Mouse (Mus musculus): ENCODE data around the gene Olfr263. TPM values are rescaled to one million over a fixed set of nuclear protein-coding genes. Genes with fewer than 3 reads are reported as not detected.

The Olfr263 gene
- polyA plus RNA-seq, 1 experiment from 2014 or later: not detected

DNA sequence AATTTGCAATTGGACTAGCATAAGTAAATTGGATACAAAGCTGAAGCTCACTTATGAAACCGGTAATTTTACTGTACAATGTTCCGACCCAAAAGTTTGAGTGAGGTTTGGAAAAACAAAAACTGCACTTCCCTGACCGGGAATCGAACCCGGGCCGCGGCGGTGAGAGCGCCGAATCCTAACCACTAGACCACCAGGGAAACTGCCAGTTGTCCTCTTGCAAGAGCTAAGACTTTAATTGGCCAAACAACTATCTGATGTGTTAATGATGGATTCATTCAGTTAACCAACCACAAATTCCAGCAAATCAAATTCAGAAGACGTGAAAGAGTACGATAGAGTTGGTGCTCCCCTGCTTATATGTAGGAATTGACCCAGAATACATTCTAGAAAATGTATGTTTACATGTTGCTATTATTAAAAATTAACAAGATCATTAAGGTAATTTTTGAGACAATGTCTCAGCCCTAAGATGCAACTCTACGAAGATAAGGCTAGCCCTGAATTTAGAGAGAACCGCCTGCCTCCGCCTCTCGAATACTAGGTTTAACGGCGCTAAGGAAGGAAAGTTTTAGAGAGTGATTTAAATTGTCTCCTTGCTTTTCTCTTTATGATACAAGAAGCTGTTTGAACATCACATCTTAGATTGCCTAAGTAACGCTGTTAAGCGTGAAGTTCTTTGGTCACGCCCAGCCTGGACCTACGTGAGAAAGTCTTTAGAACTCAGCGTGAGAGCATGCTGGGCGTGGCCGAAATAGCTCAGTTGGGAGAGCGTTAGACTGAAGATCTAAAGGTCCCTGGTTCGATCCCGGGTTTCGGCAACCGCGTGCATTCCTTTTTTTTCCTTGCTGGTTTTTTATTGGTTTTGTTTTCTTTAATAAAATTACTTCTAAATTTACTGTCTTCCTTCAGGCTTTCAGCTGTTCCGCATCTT lies 31.5 kb downstream of the Olfr263 start:
- TF ChIP-seq CTCF (IDR thresholded peaks at IDR 0.05; ENCODE audit: low read depth): no peak
- TF ChIP-seq EP300 (IDR thresholded peaks at IDR 0.05; ENCODE audit: low read depth): peak; percentile 39; the same call in 1 of the 2 replicates
- peak overlapping the region; percentile 90 for H3K4me2 ChIP-seq (ENCODE audit: low read depth, low read length)
- H3K4me3 ChIP-seq (ENCODE audit: low read depth, low read length): peak overlapping the region; percentile 61
- no peaks in the 10 kb centered on the region for H3K36me3 ChIP-seq (replicated peaks; ENCODE audit: insufficient read depth, low read length)
- under 1% methylated on average over 32 of the region's 32 CpGs for WGBS (ENCODE audit: insufficient replicate concordance)
- DNase-seq (peak; percentile 93), ATAC-seq (peak; percentile 88)
- H3K4me1 ChIP-seq (ENCODE audit: insufficient read depth): peaks cover 10% of the 10 kb centered on the region
- H3K9ac ChIP-seq (replicated peaks): peak overlapping the region; percentile 52; the same call in 1 of the 2 replicates
- no peaks in the 10 kb centered on the region for H3K9me3 ChIP-seq (ENCODE audit: low read length)
- no peak overlapping the region for H3K27ac ChIP-seq (ENCODE audit: low read depth)
- H3K27me3 ChIP-seq (ENCODE audit: insufficient read depth, low read length): peaks cover 9% of the 10 kb centered on the region

- Histone ChIP-seq H3K4me2 (ENCODE audit: low read depth, low read length) (peak overlapping the region; percentile 90), H3K36me3 (replicated peaks; ENCODE audit: insufficient read depth, low read length) (no peaks in the 10 kb centered on the region), H3K27me3 (ENCODE audit: insufficient read depth, low read length) (peaks cover 9% of the 10 kb centered on the region), H3K27ac (ENCODE audit: low read depth) (no peak overlapping the region), H3K4me3 (ENCODE audit: low read depth, low read length) (peak overlapping the region; percentile 61; the same call in 1 of the 2 replicates), H3K4me1 (ENCODE audit: insufficient read depth) (peaks cover 10% of the 10 kb centered on the region), H3K9me3 (ENCODE audit: low read length) (no peaks in the 10 kb centered on the region), H3K9ac (replicated peaks) (no peak overlapping the region)
- DNase-seq (no peak), ATAC-seq (no peak)
- WGBS (ENCODE audit: insufficient replicate concordance): 31% methylated on average over 2 of the region's 2 CpGs
- no peak for TF ChIP-seq CTCF (IDR thresholded peaks at IDR 0.05; ENCODE audit: low read depth)
- TF ChIP-seq EP300 (IDR thresholded peaks at IDR 0.05; ENCODE audit: low read depth): no peak
These were observed 32.2 kb downstream of the Olfr263 start for GRCm38 (mm10) chr13:21161591-21161990.

DNA sequence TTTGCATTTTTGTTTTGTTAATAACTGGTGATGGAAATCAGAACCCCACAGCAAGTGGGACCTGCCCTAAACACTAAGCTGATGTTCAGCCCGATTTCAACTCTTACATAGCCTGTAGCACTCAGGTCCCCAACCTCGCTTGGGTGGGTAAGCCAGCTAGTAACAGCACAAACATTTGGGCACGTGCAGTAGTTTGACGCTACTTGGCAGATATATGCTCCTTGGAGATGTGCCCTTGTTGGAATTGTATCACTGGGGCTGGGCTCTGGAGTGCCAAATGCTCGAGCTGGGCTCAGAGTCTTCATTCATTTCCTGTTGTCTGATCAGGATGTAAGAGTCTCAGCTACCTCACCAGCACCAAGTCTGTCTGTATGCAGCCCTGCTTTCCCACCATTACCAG lies 33.2 kb downstream of the Olfr263 start:
- WGBS (ENCODE audit: insufficient replicate concordance): 68% methylated on average over 5 of the region's 5 CpGs
- TF ChIP-seq CTCF (IDR thresholded peaks at IDR 0.05; ENCODE audit: low read depth) (no peak), EP300 (IDR thresholded peaks at IDR 0.05; ENCODE audit: low read depth) (no peak)
- Histone ChIP-seq H3K9me3 (ENCODE audit: low read length) (no peaks in the 10 kb centered on the region), H3K4me1 (ENCODE audit: insufficient read depth) (peaks cover 10% of the 10 kb centered on the region), H3K4me3 (ENCODE audit: low read depth, low read length) (no peak overlapping the region), H3K4me2 (ENCODE audit: low read depth, low read length) (no peak overlapping the region), H3K27me3 (ENCODE audit: insufficient read depth, low read length) (peaks cover 5% of the 10 kb centered on the region), H3K27ac (ENCODE audit: low read depth) (no peak overlapping the region), H3K9ac (replicated peaks) (no peak overlapping the region), H3K36me3 (replicated peaks; ENCODE audit: insufficient read depth, low read length) (no peaks in the 10 kb centered on the region)
- ATAC-seq: no peak
- no peak for DNase-seq

DNA sequence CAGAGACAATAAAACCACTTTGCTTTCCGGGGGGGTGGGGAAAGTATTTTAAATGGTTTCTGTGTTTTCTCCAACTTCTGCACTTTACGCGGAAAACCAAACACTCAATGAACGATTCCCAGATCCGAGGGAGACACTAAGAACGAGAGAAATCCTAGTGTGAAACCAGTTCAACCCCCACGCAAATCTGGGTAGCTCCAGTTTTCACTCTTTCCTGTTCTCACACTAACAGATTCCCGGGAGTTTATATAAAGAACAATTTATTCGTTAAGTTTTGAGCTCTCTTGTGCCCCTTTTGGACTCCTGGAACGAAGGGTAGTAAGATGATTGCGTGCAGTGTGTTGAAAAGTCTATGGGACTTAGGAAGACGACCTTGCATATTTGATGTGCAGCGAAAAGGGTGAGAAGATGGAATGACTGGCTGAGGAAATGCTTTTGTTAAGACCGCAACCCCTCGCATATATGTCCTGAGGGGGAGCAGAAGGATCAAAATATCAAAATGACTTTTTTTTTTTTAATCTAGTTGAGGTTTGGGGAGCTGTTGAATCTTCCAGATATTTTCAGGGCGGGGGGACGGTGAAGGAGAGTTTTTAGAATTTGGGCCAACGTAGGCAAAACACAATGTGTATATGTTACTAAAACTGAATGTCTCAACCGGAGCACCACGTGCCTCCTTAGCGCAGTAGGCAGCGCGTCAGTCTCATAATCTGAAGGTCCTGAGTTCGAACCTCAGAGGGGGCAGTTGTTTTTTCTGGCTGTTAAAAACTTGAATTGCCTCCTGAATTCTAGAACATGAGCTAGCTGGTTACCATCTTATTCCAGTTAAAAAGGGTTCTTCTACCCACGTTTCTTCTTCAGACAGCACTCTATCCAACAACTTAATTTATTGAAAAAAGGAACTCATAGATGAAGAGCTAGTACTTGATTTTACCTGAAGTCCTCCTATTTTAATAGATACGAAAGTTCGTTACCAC lies 37.8 kb downstream of the Olfr263 start:
- Histone ChIP-seq H3K27ac (ENCODE audit: low read depth) (no peak overlapping the region), H3K9me3 (ENCODE audit: low read length) (no peaks in the 10 kb centered on the region), H3K4me3 (ENCODE audit: low read depth, low read length) (peak overlapping the region; percentile 68), H3K4me1 (ENCODE audit: insufficient read depth) (peaks cover 3% of the 10 kb centered on the region; the same call in 1 of the 2 replicates), H3K4me2 (ENCODE audit: low read depth, low read length) (peak overlapping the region; percentile 84), H3K9ac (replicated peaks) (peak overlapping the region; percentile 55), H3K27me3 (ENCODE audit: insufficient read depth, low read length) (no peaks in the 10 kb centered on the region), H3K36me3 (replicated peaks; ENCODE audit: insufficient read depth, low read length) (no peaks in the 10 kb centered on the region)
- peak; percentile 49 for ATAC-seq
- peak; percentile 81 for DNase-seq
- under 1% methylated on average over 27 of the region's 27 CpGs for WGBS (ENCODE audit: insufficient replicate concordance)
- no peak for TF ChIP-seq CTCF (IDR thresholded peaks at IDR 0.05; ENCODE audit: low read depth)
- TF ChIP-seq EP300 (IDR thresholded peaks at IDR 0.05; ENCODE audit: low read depth): no peak

DNA sequence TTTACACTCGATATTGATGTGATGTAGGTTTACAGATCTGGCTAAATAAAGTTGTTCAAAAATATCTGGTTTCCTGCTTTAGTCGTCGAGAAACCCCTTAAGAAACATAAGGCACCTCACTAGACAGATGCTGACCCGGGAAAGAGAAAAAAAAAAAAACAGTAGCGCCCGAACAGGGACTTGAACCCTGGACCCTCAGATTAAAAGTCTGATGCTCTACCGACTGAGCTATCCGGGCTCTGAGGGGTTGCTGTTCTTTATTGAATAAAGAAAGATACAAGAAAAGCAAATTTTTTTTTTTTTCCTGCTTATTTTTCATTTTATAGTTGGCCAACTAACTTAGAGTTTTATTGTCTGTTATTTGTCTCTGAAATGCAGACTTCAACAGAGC lies 38.5 kb downstream of the Olfr263 start:
- H3K9ac ChIP-seq (replicated peaks): peak overlapping the region; percentile 73
- DNase-seq (peak; percentile 34), ATAC-seq (peak; percentile 18; the same call in 1 of the 2 replicates)
- peaks cover 7% of the 10 kb centered on the region for H3K4me1 ChIP-seq (ENCODE audit: insufficient read depth)
- H3K36me3 ChIP-seq (replicated peaks; ENCODE audit: insufficient read depth, low read length): no peaks in the 10 kb centered on the region
- peak overlapping the region; percentile 84 for H3K4me2 ChIP-seq (ENCODE audit: low read depth, low read length)
- TF ChIP-seq EP300 (IDR thresholded peaks at IDR 0.05; ENCODE audit: low read depth) (0 out of 2 replicates have a peak, but pooled peaks have one; percentile 36), CTCF (IDR thresholded peaks at IDR 0.05; ENCODE audit: low read depth) (no peak)
- H3K27me3 ChIP-seq (ENCODE audit: insufficient read depth, low read length): no peaks in the 10 kb centered on the region
- H3K4me3 ChIP-seq (ENCODE audit: low read depth, low read length): peak overlapping the region; percentile 68
- peak overlapping the region; percentile 52 for H3K27ac ChIP-seq (ENCODE audit: low read depth)
- 1% methylated on average over 8 of the region's 8 CpGs for WGBS (ENCODE audit: insufficient replicate concordance)
- no peaks in the 10 kb centered on the region for H3K9me3 ChIP-seq (ENCODE audit: low read length)
